Mouse (Mus musculus) liver (tissue): ENCODE data around the gene Gm49325.
A peak's percentile ranks its signal among the peaks of the same experiment; 100 is the strongest.

Experiments used
- DNase-seq: peaks from one replicate; pipeline ENCODE4 v3.0.0-alpha.2; 2020; ENCODE audit warnings: mixed read lengths

Gm49325 gene

GRCm38 (mm10) chr10:77605908-77606826, at the start of gene Gm49325, which contains the start of gene Sumo3:
Gm49325 (plus strand) TSS chr10:77606197.
Sumo3 (plus strand) TSS chr10:77606097.
- DNase-seq: peak; percentile 99

GRCm38 (mm10) chr10:77556631-77557030, 49.4 kb upstream of the Gm49325 start:
- DNase-seq: no peak

- no peak for DNase-seq
Observed at GRCm38 (mm10) chr10:77557641-77558040, 48.4 kb upstream of the Gm49325 start.

- no peak for DNase-seq
Observed at GRCm38 (mm10) chr10:77560090-77560489, 45.9 kb upstream of the Gm49325 start.

GRCm38 (mm10) chr10:77560830-77561229, 45.2 kb upstream of the Gm49325 start:
- DNase-seq: no peak

- peak; percentile 42 for DNase-seq
Observed at GRCm38 (mm10) chr10:77561508-77561907, 44.5 kb upstream of the Gm49325 start.

GRCm38 (mm10) chr10:77565005-77565404, 41.0 kb upstream of the Gm49325 start:
- DNase-seq: no peak

GRCm38 (mm10) chr10:77566651-77567050, 39.3 kb upstream of the Gm49325 start:
- DNase-seq: peak; percentile 86

GRCm38 (mm10) chr10:77569481-77569880, 36.5 kb upstream of the Gm49325 start:
- no peak for DNase-seq

- DNase-seq: peak; percentile 29
Observed at GRCm38 (mm10) chr10:77569973-77570658, 35.9 kb upstream of the Gm49325 start.

GRCm38 (mm10) chr10:77572225-77572624, 33.8 kb upstream of the Gm49325 start:
- no peak for DNase-seq

- DNase-seq: no peak
Observed at GRCm38 (mm10) chr10:77573162-77573561, 32.8 kb upstream of the Gm49325 start.

GRCm38 (mm10) chr10:77580027-77580920, 25.7 kb upstream of the Gm49325 start:
- no peak for DNase-seq

- DNase-seq: no peak
Observed at GRCm38 (mm10) chr10:77581023-77581407, 25.0 kb upstream of the Gm49325 start.

GRCm38 (mm10) chr10:77581408-77582284, 24.4 kb upstream of the Gm49325 start, which contains the start of gene Pttg1ip:
Pttg1ip (plus strand) TSS chr10:77581720.
- DNase-seq: peak; percentile 98

GRCm38 (mm10) chr10:77582285-77582618, 23.7 kb upstream of the Gm49325 start:
- DNase-seq: peak; percentile 29

GRCm38 (mm10) chr10:77583795-77584422, 22.1 kb upstream of the Gm49325 start:
- DNase-seq: peak; percentile 26

GRCm38 (mm10) chr10:77586637-77587036, 19.4 kb upstream of the Gm49325 start:
- no peak for DNase-seq

GRCm38 (mm10) chr10:77587091-77587775, 18.8 kb upstream of the Gm49325 start:
- no peak for DNase-seq

GRCm38 (mm10) chr10:77588036-77588435, 18.0 kb upstream of the Gm49325 start:
- no peak for DNase-seq

- DNase-seq: peak; percentile 33
Observed at GRCm38 (mm10) chr10:77589117-77589516, 16.9 kb upstream of the Gm49325 start.
